Mouse (Mus musculus): Measurements from ENCODE around the gene Sart1. TPM values are rescaled to one million over a fixed set of nuclear protein-coding genes. Genes with fewer than 3 reads are reported as not detected.
"Not testable (repeated sequence)": the region's sequence is repeated elsewhere in the genome, so short reads cannot be mapped to it uniquely, and the experiment has no call there.

Sart1 gene
- total RNA-seq, 2 experiments from 2014 or later = 83.7 to 99.3 TPM

- DNase-seq (ENCODE audit: extremely low spot score in 1 of 2, low spot score in 1 of 2) = no peak
These were observed 13.8 kb downstream of the Sart1 start for GRCm38 (mm10) chr19:5374748-5375147.

- no peak for DNase-seq (ENCODE audit: extremely low spot score in 1 of 2, low spot score in 1 of 2)
These were observed 14.3 kb downstream of the Sart1 start for GRCm38 (mm10) chr19:5374177-5374576.

- no peak for DNase-seq (ENCODE audit: extremely low spot score in 1 of 2, low spot score in 1 of 2)
These were observed 15.8 kb downstream of the Sart1 start for GRCm38 (mm10) chr19:5372724-5373123.

GRCm38 (mm10) chr19:5370932-5371331 is 17.6 kb downstream of the Sart1 start:
- DNase-seq (ENCODE audit: extremely low spot score in 1 of 2, low spot score in 1 of 2) = no peak

- no peak for DNase-seq (ENCODE audit: extremely low spot score in 1 of 2, low spot score in 1 of 2)
These were observed 21.0 kb downstream of the Sart1 start for GRCm38 (mm10) chr19:5367455-5367854.

- no peak for DNase-seq (ENCODE audit: extremely low spot score in 1 of 2, low spot score in 1 of 2)
These were observed 21.5 kb downstream of the Sart1 start, which contains the start of gene Banf1 for GRCm38 (mm10) chr19:5367053-5367359. Gene Banf1, minus strand, starts transcription at chr19:5367168.

GRCm38 (mm10) chr19:5366175-5367052 is 22.1 kb downstream of the Sart1 start, which contains the start of gene Eif1ad:
Gene Eif1ad, plus strand, starts transcription at chr19:5366741.
- peak; percentile 91 to 98 for DNase-seq (ENCODE audit: extremely low spot score in 1 of 2, low spot score in 1 of 2)

- DNase-seq (ENCODE audit: extremely low spot score in 1 of 2, low spot score in 1 of 2) = no peak
These were observed 22.8 kb downstream of the Sart1 start for GRCm38 (mm10) chr19:5365751-5366150.

- DNase-seq (ENCODE audit: extremely low spot score in 1 of 2, low spot score in 1 of 2) = no peak
These were observed 24.4 kb downstream of the Sart1 start for GRCm38 (mm10) chr19:5364124-5364523.

GRCm38 (mm10) chr19:5362186-5362585 is 26.3 kb downstream of the Sart1 start:
- DNase-seq (ENCODE audit: extremely low spot score in 1 of 2, low spot score in 1 of 2) = no peak

- no peak for DNase-seq (ENCODE audit: extremely low spot score in 1 of 2, low spot score in 1 of 2)
These were observed 32.4 kb downstream of the Sart1 start for GRCm38 (mm10) chr19:5356080-5356479.

- no peak for DNase-seq (ENCODE audit: extremely low spot score in 1 of 2, low spot score in 1 of 2)
These were observed 34.9 kb downstream of the Sart1 start for GRCm38 (mm10) chr19:5353609-5354008.

- DNase-seq (ENCODE audit: extremely low spot score in 1 of 2, low spot score in 1 of 2) = not testable (repeated sequence)
These were observed 39.0 kb downstream of the Sart1 start, which contains the start of gene Cst6 for GRCm38 (mm10) chr19:5349502-5349873. Gene Cst6, minus strand, starts transcription at chr19:5349574.

- DNase-seq (ENCODE audit: extremely low spot score in 1 of 2, low spot score in 1 of 2) = peak; percentile 10 to 34
These were observed 39.7 kb downstream of the Sart1 start for GRCm38 (mm10) chr19:5348526-5349501.

GRCm38 (mm10) chr19:5348064-5348463 is 40.4 kb downstream of the Sart1 start:
- no peak for DNase-seq (ENCODE audit: extremely low spot score in 1 of 2, low spot score in 1 of 2)

GRCm38 (mm10) chr19:5345297-5346131 is 43.0 kb downstream of the Sart1 start:
- DNase-seq (ENCODE audit: extremely low spot score in 1 of 2, low spot score in 1 of 2) = no peak

- no peak for DNase-seq (ENCODE audit: extremely low spot score in 1 of 2, low spot score in 1 of 2)
These were observed 47.1 kb downstream of the Sart1 start for GRCm38 (mm10) chr19:5341360-5341759.

GRCm38 (mm10) chr19:5337975-5338374 is 50.5 kb downstream of the Sart1 start:
- DNase-seq (ENCODE audit: extremely low spot score in 1 of 2, low spot score in 1 of 2) = peak; percentile 49 to 87

GRCm38 (mm10) chr19:5335441-5335840 is 53.1 kb downstream of the Sart1 start, which contains the start of gene Catsper1:
Gene Catsper1, plus strand, starts transcription at chr19:5335741.
- DNase-seq (ENCODE audit: extremely low spot score in 1 of 2, low spot score in 1 of 2) = no peak

GRCm38 (mm10) chr19:5334741-5335140 is 53.8 kb downstream of the Sart1 start:
- no peak for DNase-seq (ENCODE audit: extremely low spot score in 1 of 2, low spot score in 1 of 2)
